Mouse (Mus musculus) heart, postnatal 25 days (tissue): Measurements from ENCODE around the gene Smcp. TPM values are rescaled to one million over a fixed set of nuclear protein-coding genes. Genes with fewer than 3 reads are reported as not detected.

Experiments
- DNase-seq: peaks from one replicate; pipeline ENCODE4 v3.0.0; 2022; ENCODE audit warnings: low spot score
- intact Hi-C: fragments of 180-260 bp; cut with DNase I; formaldehyde crosslinking; loops from one replicate; pipeline ENCODE4 v1.15.1; 2025
- total RNA-seq, 2 experiments: library from RNA; stranded (reverse); gene quantifications; 2 replicates each; pipeline ENCODE4 v1.2.3; 2021

The Smcp gene
- total RNA-seq, 2 experiments from 2014 or later: not detected

- intact Hi-C loops: no loop called here
- no peak for DNase-seq
These were observed 54.4 kb downstream of the Smcp start, which contains the start of gene 2310046K23Rik for GRCm38 (mm10) chr3:92534411-92534810. Gene 2310046K23Rik (minus strand): TSS chr3:92534511.

Other genes starting within 250 kb of the Smcp start
- gene Sprr2d, start 249.9 kb downstream of the Smcp start, total RNA-seq: not detected
- gene Sprr2e, start 236.9 kb downstream of the Smcp start, total RNA-seq: not detected
- gene Sprr2f, start 223.8 kb downstream of the Smcp start, total RNA-seq: not detected
- not detected for gene Sprr2h, start 203.3 kb downstream of the Smcp start, total RNA-seq
- not detected for gene Sprr2i, start 181.0 kb downstream of the Smcp start, total RNA-seq
- not detected for gene Sprr2j-ps, start 170.9 kb downstream of the Smcp start, total RNA-seq
- 1 to 10 TPM; 2.8 to 4.8 TPM for gene Gm9774, start 159.6 kb downstream of the Smcp start, total RNA-seq
- not detected for gene Sprr2k, start 156.4 kb downstream of the Smcp start, total RNA-seq
- gene Sprr1b, start 150.2 kb downstream of the Smcp start, total RNA-seq: not detected
- not detected for gene Sprr3, start 130.3 kb downstream of the Smcp start, total RNA-seq
- gene Sprr1a, start 103.1 kb downstream of the Smcp start, total RNA-seq: not detected
- not detected for gene Sprr4, start 88.5 kb downstream of the Smcp start, total RNA-seq
- gene 2310046K23Rik, start 54.5 kb downstream of the Smcp start, total RNA-seq: not detected
- gene Ivl, start 15.3 kb downstream of the Smcp start, total RNA-seq: not detected
- gene 2210017I01Rik, start 18.5 kb upstream of the Smcp start, total RNA-seq: not detected
- gene Lce6a, start 32.7 kb upstream of the Smcp start, total RNA-seq: not detected
- gene Lce1a1, start 59.3 kb upstream of the Smcp start, total RNA-seq: not detected
- gene Lce1b, start 67.9 kb upstream of the Smcp start, total RNA-seq: not detected
- gene Lce1a2, start 81.3 kb upstream of the Smcp start, total RNA-seq: not detected
- gene Lce1c, start 90.2 kb upstream of the Smcp start, total RNA-seq: not detected
- not detected for gene Lce1d, start 98.2 kb upstream of the Smcp start, total RNA-seq
- gene Lce1e, start 120.1 kb upstream of the Smcp start, total RNA-seq: not detected
- gene Lce1f, start 131.4 kb upstream of the Smcp start, total RNA-seq: not detected
- not detected for gene Gm38119, start 150.1 kb upstream of the Smcp start, total RNA-seq
- not detected for gene Lce1g, start 163.3 kb upstream of the Smcp start, total RNA-seq
- not detected for gene Lce1h, start 176.1 kb upstream of the Smcp start, total RNA-seq
- gene Lce1i, start 189.9 kb upstream of the Smcp start, total RNA-seq: not detected
- not detected for gene Lce1j, start 201.5 kb upstream of the Smcp start, total RNA-seq
- not detected for gene Lce1k, start 218.9 kb upstream of the Smcp start, total RNA-seq
- not detected for gene Kprp, start 238.2 kb upstream of the Smcp start, total RNA-seq